In the genomic region with DNA sequence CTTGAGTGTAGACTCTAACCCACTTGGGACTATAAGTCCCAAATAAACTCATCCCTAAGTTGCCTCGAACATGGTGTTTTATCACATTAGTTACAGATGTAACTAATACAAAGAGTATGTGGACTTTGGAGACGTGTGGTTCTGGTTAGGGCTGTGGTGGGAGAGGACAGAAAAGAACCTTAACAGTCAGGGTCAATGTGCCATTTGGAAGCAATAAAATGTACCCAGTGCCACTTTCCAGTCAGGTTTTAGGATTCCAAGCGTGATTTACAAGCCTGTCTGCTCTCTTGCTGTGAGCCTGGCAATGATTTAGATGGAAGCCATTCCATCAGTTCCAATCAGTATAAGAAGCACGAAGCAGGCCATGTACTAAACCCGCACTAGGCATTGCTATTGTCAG, we compare ENCODE assay signal across 16 mouse cellular contexts.
"Had no signal": no experiment of that assay in that cellular context is flagged by ENCODE, and none has a peak within 500 bp of the region (broad histone marks: within the 10 kb centered on the region; RNA-seq: fewer than 3 reads in every experiment).

No protein-coding gene starts in this region.

- H3K4me1 ChIP-seq: limb, embryonic 15.5 days; liver, embryonic 12.5 days; midbrain, embryonic 15.5 days; neural tube, embryonic 13.5 days; stomach, embryonic 15.5 days had no signal

- DNase-seq: kidney, adult 2 months; kidney, postnatal 25 days; lung, embryonic 14.5 days; lung, postnatal 10 days; lung, postnatal 4 days; right cerebral cortex, postnatal 4 days; spleen, adult 18-20 months; thymus, adult 2 months; thymus, postnatal 25 days had no signal

- ATAC-seq: liver, embryonic 12.5 days; midbrain, embryonic 15.5 days had no signal

- H3K9me3 ChIP-seq: limb, embryonic 15.5 days; liver, embryonic 12.5 days; midbrain, embryonic 15.5 days; neural tube, embryonic 13.5 days; stomach, embryonic 15.5 days had no signal

- H3K9ac ChIP-seq: limb, embryonic 15.5 days; liver, embryonic 12.5 days; lung, embryonic 14.5 days; midbrain, embryonic 15.5 days; neural tube, embryonic 13.5 days; stomach, embryonic 15.5 days had no signal

- H3K4me2 ChIP-seq: limb, embryonic 15.5 days; liver, embryonic 12.5 days; lung, embryonic 14.5 days; midbrain, embryonic 11.5 days; midbrain, embryonic 15.5 days; neural tube, embryonic 13.5 days; stomach, embryonic 15.5 days had no signal

- H3K36me3 ChIP-seq: limb, embryonic 15.5 days; liver, embryonic 12.5 days; midbrain, embryonic 15.5 days; neural tube, embryonic 13.5 days; stomach, embryonic 15.5 days had no signal

- H3K27me3 ChIP-seq: limb, embryonic 15.5 days; liver, embryonic 12.5 days; midbrain, embryonic 15.5 days; neural tube, embryonic 13.5 days; stomach, embryonic 15.5 days had no signal

- H3K27ac ChIP-seq: left cerebral cortex, adult 2 months; limb, embryonic 15.5 days; liver, embryonic 12.5 days; midbrain, embryonic 15.5 days; neural tube, embryonic 13.5 days; stomach, embryonic 15.5 days had no signal

- H3K4me3 ChIP-seq: left cerebral cortex, adult 2 months; limb, embryonic 15.5 days; liver, embryonic 12.5 days; midbrain, embryonic 15.5 days; neural tube, embryonic 13.5 days; stomach, embryonic 15.5 days had no signal
